Mouse (Mus musculus): ENCODE results near the gene Nadk.

Gene Nadk

DNA sequence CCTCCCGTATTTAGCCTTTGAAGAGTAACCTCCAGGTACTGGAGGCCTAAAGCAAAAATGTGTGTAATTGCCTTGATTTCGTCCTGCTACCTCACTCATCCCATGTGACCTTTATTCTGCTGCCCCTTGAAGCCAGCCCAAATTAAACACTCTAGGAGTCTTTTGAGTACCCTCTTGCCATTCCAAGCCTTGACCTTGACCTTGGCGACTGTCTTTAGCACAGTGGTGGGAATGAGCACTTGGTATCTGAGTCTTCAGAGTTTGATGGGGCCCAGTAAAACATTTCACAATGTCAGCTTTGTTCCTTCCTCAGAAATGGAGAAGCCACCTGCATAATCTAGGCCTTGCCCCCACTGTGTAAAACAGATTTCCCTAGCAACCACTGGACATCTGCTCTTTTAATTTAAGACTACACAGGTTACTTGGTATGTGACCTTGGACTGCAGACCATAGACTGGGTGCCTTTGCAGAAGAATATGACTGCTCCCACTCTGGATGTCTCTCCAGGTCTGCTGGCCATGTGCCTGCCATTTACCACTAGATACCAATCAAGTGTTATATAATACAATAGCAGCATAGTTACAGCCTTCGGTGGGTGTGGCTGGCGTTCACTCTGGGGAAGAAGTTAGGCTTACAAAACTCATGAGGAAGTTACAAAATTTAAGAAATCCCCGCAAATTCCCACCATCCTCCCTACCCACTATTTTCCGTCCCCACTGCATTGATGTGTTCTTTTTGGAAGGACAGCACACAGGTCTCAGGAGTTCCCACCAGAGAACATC, at the start of gene Nadk:
Nadk (plus strand) TSS at position 718 of the 782 bp plus-strand sequence.
- DNase-seq (ENCODE audit: extremely low read depth, low read depth, low spot score), result no peak

DNA sequence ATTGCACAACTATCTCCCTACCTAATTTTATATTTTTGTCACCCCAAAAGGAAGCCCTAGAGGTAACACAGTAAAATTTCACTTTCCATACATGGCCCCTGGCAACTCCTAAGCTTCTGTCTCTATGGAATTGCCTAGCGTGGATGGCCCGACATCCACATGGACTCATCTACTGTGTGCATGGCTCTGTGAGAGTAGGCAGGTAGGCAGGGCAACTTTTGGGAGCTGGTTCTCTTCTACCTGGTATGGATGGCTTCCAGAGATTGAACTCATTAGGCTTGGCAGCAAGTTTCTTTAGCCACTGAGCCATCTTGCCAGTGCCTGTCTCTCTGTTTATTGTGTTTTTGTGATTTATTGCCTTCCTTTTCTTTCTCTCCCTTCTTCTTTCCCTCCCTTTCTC, 47.4 kb upstream of the Nadk start:
- DNase-seq (ENCODE audit: extremely low read depth, low read depth, low spot score), result no peak

DNA sequence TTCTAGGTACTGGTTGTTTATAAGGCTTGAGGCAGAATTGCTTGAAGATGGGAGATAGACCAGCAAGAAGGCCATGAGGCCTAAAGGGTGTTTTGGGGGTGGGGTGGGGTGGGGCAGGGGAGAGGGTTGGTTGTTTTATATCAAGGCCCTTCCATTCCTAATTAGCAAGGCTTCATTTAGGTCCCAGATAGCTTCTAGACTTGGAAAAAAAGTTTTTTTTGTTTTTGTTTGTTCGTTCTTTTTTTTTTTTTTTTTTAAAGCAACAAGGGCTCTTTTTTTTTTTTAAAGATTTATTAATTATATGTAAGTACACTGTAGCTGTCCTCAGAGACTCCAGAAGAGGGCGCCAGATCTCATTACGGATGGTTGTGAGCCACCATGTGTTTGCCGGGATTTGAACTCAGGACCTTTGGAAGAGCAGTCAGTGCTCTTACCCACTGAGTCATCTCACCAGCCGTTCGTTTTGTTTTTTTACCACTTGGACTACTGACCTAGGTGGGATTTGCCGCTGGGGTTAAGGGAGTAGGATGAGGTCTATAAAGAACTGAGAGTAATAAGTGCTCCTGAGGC, 44.1 kb upstream of the Nadk start:
- DNase-seq (ENCODE audit: extremely low read depth, low read depth, low spot score), result no peak

DNA sequence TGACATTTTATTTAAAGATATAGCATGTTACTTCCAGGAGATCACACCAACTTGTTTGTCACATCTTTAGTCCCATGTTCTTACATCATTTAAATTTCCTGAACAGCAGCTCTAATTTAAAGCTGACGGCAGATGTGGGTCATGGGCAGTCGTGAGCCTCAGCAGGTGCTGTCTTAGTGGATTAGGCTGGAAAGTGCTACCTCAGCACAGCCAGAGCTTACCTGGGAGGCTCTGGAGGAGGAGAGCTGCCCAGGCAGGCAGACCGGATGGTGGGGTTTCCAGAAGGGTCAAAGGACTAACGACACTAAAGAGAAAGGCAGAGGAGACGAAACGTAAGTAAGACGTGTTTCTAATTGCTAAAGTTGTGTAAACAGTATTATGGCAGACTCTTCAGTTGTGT, 39.9 kb upstream of the Nadk start:
- DNase-seq (ENCODE audit: extremely low read depth, low read depth, low spot score), result no peak

DNA sequence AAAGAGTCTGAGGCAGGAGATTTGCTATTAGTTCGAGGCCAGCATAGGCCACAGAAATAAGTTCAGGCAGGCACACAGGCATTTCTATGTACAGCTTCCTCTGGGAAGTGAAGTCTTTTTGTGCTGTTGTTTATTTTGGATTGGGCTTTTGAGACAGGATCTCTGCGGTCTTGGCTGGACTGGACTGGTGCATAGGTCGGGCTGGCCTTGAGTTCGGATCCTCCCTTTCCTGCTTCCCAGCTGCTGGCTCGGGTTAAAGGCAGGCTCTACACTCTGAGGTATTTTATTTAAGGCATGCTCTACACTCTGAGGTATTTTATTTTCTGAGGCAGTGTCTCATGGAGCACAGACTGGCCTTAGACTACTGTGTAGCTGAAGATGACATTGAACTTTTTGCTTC, 36.4 kb upstream of the Nadk start:
- DNase-seq (ENCODE audit: extremely low read depth, low read depth, low spot score), result no peak

DNA sequence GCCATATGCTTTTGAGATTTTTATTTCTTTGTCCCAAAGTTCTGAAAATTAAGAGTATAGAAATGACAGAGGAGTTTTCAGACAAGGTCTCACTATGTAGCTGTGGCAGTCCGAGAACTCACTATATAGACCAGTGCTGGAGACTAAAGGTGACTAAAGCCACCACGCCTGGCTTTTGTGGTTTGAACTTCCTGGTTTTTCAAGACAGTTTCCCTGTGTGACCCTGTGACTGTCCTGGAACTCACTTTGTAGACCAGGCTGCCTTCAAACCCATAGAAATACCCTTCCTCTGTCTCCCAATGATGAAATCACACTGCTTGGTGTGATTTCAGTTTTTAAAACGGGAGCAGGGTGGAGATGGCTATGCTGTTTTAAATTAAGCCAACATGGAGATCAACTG, 32.9 kb upstream of the Nadk start:
- no peak for DNase-seq (ENCODE audit: extremely low read depth, low read depth, low spot score)

DNA sequence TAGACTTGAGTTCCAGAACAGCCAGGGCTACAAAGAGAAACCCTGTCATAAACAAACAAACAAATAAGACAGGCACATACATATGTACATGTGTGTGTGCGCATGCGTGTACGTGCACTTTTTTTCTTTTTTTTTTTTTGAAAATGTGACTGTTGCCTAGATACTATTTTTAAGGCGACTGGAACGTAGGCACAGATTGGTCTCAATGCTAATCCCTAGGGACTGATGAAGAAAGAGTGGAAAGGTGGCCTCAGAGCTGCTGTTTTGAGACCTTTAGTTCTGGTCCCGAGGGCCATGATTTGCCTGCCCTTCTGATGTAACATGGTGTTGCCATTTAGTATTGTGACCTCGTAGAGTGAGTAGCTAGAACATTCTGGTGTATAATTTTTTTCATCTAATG, 12.2 kb upstream of the Nadk start:
- peak; percentile 45 for DNase-seq (ENCODE audit: extremely low read depth, low read depth, low spot score)

DNA sequence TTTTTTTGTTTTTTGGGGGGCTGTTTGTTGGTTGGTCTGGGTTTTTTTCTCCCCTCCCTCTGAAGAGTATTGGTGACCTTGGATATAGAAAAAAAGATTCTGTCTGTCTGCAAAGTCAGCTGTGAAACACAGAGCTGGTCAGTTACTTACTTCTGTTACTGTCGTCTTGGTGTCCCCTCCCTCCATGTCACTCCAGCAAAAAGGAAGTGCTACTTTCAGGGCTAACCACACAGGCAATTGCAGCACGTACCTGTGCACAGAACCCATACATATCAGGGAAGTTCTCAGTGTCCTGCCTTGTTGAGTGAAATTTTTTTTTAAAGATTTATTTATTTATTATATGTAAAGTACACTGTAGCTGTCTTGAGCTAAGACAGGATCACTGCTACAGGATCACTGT, 11.7 kb upstream of the Nadk start:
- no peak for DNase-seq (ENCODE audit: extremely low read depth, low read depth, low spot score)

DNA sequence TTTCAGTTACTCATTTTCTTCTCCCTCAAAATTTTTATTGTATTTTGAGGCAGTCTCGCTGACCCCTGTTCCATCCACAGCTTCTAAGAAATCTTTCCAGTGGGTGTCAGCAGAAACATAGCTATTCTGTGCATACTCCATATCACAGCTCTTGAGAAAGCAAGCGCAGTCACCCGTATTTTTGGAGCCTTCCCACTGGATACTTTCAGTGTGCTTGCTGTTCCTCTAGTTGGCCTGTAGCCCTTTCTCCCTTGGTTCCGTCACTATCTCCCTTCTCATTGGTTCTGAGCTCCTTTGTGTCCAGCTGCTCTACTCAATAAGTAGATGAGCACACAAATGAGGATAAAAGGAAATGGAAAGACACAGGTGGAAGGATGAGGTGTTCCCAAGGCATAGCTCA, 11.1 kb upstream of the Nadk start:
- DNase-seq (ENCODE audit: extremely low read depth, low read depth, low spot score), result no peak

DNA sequence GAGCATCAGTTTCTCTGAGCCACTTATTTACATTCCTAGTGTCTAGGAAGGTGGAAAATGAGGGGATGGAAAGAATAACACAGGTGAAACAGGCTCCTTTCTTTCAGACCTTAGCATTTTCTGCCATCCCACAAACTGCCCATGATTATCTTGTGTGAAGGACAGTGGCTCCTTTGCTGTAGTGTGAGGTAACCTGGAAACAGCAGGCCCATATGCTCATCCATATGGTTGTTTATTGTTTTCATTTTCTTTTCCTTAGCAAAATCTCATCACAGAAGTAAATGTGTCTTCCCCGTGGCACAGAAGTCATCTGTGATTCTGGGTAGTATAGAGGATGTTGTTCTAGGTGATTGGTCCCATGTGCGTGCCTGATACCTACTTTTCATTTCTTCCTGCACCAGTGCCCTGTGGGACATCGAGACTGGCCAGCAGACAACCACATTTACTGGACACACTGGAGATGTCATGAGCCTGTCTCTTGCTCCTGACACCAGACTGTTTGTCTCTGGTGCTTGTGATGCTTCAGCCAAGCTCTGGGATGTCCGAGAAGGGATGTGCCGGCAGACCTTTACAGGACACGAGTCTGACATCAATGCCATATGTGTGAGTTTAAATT, 9.2 kb upstream of the Nadk start:
- DNase-seq (ENCODE audit: extremely low read depth, low read depth, low spot score), result no peak

DNA sequence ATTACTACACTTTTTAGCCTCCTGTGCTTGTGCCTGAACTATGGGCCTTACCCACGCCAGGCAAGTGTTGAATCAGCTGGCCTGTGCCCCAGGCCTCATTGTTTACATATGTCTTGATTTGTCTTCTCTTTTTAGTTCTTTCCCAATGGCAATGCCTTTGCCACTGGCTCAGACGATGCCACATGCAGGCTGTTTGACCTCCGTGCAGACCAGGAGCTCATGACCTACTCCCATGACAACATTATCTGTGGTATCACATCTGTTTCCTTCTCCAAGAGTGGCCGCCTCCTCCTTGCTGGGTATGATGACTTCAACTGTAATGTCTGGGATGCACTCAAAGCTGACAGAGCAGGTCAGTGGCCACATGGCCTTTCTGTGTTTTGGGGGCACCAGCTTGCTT, 7.3 kb upstream of the Nadk start:
- DNase-seq (ENCODE audit: extremely low read depth, low read depth, low spot score), result no peak

DNA sequence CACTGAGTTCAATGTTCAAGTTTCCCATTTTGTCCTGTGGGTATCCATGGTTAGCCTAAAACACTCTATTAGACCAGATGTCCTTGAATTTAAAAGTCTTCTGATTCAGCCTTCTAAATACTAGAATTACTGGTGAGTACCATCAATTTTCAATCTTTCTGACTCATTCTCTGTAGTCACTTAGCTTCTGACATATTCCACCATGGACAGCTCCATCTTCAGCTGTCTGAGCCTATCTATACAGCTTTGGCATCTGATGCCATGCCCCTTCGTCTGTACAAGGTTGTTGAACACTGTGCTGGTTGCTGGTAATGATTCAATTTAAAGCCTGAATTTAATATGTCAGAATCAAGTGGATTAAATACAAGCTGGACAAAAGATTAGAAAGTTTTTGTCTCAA, 6.7 kb upstream of the Nadk start:
- DNase-seq (ENCODE audit: extremely low read depth, low read depth, low spot score), result no peak

DNA sequence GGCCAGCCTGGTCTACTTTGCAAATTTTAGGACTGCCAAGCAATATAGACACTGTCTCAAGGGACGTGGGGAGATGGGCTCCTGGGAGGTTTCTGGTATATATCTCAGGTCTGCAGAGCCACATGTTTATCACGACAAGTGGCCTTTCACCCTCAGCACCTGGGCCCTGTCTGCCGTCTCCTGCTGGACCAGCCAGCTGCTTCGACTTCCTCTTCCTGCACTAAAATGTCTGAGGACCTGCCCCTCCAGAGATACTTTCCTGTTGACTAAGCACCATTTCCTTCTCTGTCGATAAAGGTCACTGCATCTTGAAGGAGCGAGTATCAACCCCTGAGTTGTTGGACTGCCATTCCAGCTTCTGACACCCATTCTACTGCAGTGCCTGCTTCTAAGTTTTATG, 2.7 kb upstream of the Nadk start:
- DNase-seq (ENCODE audit: extremely low read depth, low read depth, low spot score), result no peak

DNA sequence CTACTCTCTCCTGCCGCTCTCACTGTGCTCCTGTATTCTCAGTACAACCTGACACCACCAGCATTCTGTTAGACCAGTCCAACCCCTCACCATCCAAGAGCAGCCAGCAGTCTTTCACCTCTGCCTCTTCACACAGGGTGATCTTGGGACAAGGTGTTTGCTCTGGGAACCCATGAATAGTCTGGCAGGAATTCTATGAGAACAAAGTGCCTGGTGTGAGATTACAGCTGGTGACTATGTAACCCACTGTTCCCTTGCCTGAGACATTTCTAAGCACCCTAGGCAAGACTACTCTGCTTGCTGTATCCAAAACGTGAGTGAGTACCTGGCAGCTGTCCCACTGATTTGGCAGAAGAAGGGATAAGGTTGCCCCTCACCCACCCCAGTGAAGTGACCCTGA, 1.2 kb upstream of the Nadk start:
- DNase-seq (ENCODE audit: extremely low read depth, low read depth, low spot score), result no peak

DNA sequence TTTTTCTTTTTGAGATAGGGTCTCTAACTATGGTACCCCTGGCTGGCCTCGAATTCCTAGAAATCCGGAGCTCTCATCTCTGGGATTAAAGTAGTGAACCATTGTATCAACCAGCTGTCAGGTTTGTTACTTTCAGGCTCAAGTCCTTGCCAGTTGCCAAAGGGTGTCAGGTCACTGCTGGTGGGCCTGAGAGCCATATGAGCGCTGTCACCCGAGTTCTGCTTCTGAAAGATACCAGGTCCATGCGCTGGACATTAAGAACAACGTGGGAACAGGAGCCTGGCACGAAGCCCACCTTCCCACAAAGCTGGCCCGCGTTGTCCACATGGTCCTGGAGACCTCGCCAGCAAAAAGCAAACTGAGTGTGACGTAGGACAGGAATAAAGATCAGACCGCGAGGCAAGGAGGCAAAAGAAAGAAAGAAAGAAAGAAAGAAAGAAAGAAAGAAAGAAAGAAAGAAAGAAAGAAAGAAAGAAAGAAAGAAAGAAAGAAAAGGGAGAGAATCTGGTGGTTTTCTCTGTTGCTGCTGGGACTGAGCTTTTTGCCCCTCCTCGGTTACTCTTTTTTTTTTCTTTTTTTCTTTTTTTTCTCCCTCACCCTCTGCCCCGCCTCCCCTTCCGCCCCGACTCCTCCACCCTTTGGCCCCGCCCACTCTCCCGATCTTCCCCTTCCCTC, 684 bp downstream of the Nadk start:
- no peak for DNase-seq (ENCODE audit: extremely low read depth, low read depth, low spot score)

DNA sequence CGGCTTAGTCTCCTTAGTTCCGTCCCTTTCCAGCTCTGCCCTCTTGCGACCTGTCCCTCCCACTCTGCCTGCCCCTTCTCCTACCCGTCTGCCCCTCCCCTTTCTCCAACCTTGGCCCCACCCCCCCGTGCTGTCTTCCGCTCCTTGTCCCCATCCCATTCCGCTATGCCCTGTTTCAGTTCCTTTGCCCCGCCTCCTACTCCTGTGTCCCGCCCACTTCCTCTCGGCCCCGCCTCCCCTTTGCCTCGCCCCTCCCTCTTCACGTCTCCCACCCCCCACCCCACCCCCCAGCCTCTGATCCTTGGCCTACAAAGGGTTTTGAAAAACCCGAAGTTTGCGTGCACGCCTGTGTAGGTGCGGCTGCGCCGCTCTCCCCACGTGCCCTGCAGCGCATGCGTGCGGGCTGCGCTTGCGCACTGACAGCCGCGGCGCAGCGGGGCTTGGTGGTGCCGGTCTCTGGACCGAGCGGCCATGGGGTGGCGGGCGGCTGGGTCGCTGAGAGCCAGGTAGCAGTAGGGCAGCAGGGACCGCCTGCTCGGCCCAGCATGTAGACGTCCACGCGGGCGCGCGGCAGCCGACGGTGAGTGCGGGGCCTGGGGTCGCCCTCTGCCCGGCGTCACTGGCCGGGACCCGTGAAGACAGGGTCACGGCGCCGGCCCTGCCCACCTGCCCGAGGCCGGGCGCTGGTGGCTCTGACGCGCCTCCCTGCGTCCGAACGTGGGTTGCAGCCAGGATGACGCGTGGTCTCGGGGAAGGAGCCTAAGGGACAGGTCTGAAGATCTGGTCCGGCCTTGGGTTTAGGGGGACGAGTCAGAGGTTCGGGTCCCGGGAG, 1.4 kb downstream of the Nadk start:
- peak; percentile 89 for DNase-seq (ENCODE audit: extremely low read depth, low read depth, low spot score)

DNA sequence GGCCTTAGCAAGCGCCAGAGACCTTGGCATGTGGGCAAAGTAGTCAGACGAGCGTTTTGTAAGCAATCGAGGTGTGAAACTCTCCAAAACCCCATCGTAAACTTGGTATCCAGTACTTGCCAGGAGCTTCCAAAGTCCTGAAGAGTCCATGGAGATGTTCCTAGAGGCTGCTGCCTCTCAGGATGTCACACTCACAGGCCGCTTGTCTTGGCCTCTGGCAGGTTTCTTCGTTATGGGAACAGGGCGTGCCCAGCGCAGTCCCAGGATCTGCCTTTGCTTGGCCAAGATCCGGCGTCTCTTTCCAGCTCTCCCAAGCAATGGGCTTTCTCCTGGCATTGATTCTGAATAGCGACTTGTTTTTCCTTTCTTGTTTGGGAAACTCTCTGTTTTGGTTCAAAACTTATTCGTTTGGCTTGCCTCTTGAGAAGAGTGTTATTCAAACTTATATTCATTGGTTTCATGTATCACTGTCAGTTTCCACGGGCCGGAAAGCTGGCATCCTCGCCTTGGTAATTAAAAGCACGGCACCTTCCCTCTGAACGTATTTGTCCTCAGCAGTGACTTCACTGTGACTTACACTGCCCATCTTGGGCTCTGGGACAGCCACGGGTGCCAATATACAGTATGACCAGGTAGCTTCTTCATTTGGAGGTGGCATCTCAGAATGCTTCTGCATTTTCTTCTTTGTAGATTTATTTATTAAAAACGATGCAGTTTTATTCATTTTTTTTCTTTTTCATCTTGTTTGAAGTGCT, 2.3 kb downstream of the Nadk start:
- no peak for DNase-seq (ENCODE audit: extremely low read depth, low read depth, low spot score)

DNA sequence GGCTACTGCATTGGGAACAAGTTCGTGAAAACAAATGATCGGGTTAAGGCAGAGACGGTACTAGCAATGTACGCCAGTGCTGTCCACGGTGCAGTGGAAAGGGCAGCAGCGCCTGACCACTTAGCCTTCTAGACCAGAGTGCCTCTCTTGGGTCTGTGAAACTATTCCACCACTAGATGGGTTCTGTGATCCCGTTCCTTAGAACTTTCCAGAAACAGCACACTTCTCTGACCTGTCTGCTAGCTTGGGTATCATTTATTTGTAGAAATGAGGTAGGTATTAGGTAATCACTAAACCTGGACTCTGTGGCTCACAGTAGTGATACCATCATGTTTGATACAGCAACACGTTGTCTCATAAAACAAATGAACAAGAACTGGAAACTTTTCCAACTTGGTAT, 4.4 kb downstream of the Nadk start:
- DNase-seq (ENCODE audit: extremely low read depth, low read depth, low spot score), result no peak

DNA sequence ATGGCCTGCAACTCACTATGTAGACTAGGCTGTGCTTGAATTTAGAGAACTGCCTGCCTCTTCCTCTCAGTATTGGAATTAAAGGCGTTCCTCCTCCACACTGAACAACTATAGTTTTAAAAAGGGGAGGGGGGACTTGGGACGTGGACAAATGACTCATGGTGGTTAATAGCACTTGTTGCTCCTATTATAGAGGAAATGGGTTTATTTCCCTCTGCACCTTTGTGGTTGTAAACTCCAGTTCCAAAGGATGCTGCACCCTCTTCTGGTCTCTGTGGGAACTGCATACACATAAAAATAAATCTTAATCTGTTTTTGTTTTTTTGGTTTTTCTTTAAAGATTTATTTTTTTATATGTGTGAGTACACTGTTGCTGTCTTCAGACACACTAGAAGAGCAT, 6.0 kb downstream of the Nadk start:
- no peak for DNase-seq (ENCODE audit: extremely low read depth, low read depth, low spot score)

DNA sequence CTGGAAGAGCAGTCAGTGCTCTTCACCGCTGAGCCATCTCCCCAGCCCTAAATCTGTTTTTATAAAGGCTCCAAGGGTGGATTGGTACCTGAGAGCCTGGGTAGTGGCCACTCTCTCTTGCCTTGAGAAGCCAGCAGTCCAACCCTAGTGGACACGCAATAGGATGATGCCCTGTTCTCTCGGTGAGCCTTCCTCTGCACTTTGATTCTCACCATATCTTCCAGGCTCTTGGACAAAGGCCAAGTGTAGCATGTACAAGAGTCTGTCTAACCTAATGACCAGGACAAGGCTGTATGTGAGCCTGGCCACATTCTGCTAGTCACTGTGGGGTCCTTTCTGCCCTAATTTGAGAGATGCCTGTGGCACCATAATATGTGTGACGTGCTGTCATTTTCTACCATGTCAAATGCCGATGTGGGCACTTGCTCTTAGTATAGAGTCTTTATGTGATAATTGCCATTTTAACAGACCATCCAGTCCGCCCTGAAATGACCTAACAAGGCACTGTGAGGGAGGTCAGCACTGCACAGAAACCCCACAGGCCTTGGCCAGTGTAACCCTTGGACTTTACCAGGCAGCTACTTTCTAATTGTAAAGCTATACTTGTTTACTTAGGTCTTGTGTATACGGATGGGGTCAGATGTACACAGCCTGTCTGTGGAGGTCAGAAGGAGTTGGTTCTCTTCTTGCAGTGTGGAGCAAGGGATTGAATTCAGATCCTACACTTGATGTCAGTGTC, 6.6 kb downstream of the Nadk start:
- DNase-seq (ENCODE audit: extremely low read depth, low read depth, low spot score), result no peak

Measured in fat pad, adult 2 months (tissue).